Mouse (Mus musculus): ENCODE results near the gene Eaf2. TPM values are rescaled to one million over a fixed set of nuclear protein-coding genes. Genes with fewer than 3 reads are reported as not detected.

Gene Eaf2
- polyA plus RNA-seq, 1 experiment from 2014 or later = 0.27 TPM

- no peaks in the 10 kb centered on the region for H3K9me3 ChIP-seq (ENCODE audit: control insufficient read depth, low read length)
- no peak for ATAC-seq (ENCODE audit: low FRiP score)
- no peak overlapping the region for H3K4me3 ChIP-seq (replicated peaks; ENCODE audit: low read length)
- H3K36me3 ChIP-seq (replicated peaks; ENCODE audit: control insufficient read depth, insufficient read depth) = no peaks in the 10 kb centered on the region
- H3K9ac ChIP-seq = no peak overlapping the region
- no peaks in the 10 kb centered on the region for H3K4me1 ChIP-seq (replicated peaks; ENCODE audit: control insufficient read depth, insufficient read depth, low read length)
- H3K27ac ChIP-seq = no peak overlapping the region
- WGBS = 91% methylated on average over 7 of the region's 7 CpGs
- no peaks in the 10 kb centered on the region for H3K27me3 ChIP-seq (ENCODE audit: control insufficient read depth, insufficient read depth, low read length)
- no peak for DNase-seq (ENCODE audit: low spot score)
- no peak overlapping the region for H3K4me2 ChIP-seq (replicated peaks)
These were observed 88.3 kb downstream of the Eaf2 start for GRCm38 (mm10) chr16:36786466-36786865.

GRCm38 (mm10) chr16:36784594-36785313, 90.0 kb downstream of the Eaf2 start, which contains the start of gene Slc15a2:
TSS of gene Slc15a2 (minus strand) at chr16:36784962.
- peak within 1 kb of the TSS; percentile 47; the same call in 1 of the 2 replicates for H3K27ac ChIP-seq
- ATAC-seq (ENCODE audit: low FRiP score) (peak; percentile 81), DNase-seq (ENCODE audit: low spot score) (peak; percentile 53)
- H3K27me3 ChIP-seq (ENCODE audit: control insufficient read depth, insufficient read depth, low read length) = no peaks in the 10 kb centered on the region
- H3K4me1 ChIP-seq (replicated peaks; ENCODE audit: control insufficient read depth, insufficient read depth, low read length) = no peaks in the 10 kb centered on the region
- H3K36me3 ChIP-seq (replicated peaks; ENCODE audit: control insufficient read depth, insufficient read depth) = no peaks in the 10 kb centered on the region
- H3K4me3 ChIP-seq (replicated peaks; ENCODE audit: low read length) = peak within 1 kb of the TSS; percentile 19
- no peaks in the 10 kb centered on the region for H3K9me3 ChIP-seq (ENCODE audit: control insufficient read depth, low read length)
- WGBS = 73% methylated on average over 10 of the region's 10 CpGs
- peak within 1 kb of the TSS; percentile 18 for H3K4me2 ChIP-seq (replicated peaks)
- H3K9ac ChIP-seq = no peak within 1 kb of the TSS

- Histone ChIP-seq H3K27ac (peak overlapping the region; percentile 47; the same call in 1 of the 2 replicates), H3K9ac (no peak overlapping the region), H3K4me2 (replicated peaks) (peak overlapping the region; percentile 18), H3K9me3 (ENCODE audit: control insufficient read depth, low read length) (no peaks in the 10 kb centered on the region), H3K4me3 (replicated peaks; ENCODE audit: low read length) (peak overlapping the region; percentile 19), H3K4me1 (replicated peaks; ENCODE audit: control insufficient read depth, insufficient read depth, low read length) (no peaks in the 10 kb centered on the region), H3K36me3 (replicated peaks; ENCODE audit: control insufficient read depth, insufficient read depth) (no peaks in the 10 kb centered on the region), H3K27me3 (ENCODE audit: control insufficient read depth, insufficient read depth, low read length) (no peaks in the 10 kb centered on the region)
- 76% methylated on average over 2 of the region's 2 CpGs for WGBS
- DNase-seq (ENCODE audit: low spot score) (no peak), ATAC-seq (ENCODE audit: low FRiP score) (no peak)
These were observed 90.7 kb downstream of the Eaf2 start for GRCm38 (mm10) chr16:36784146-36784545.

GRCm38 (mm10) chr16:36775658-36776057, 99.1 kb downstream of the Eaf2 start:
- no peak overlapping the region for H3K4me3 ChIP-seq (replicated peaks; ENCODE audit: low read length)
- no peaks in the 10 kb centered on the region for H3K27me3 ChIP-seq (ENCODE audit: control insufficient read depth, insufficient read depth, low read length)
- H3K27ac ChIP-seq = no peak overlapping the region
- H3K36me3 ChIP-seq (replicated peaks; ENCODE audit: control insufficient read depth, insufficient read depth) = no peaks in the 10 kb centered on the region
- ATAC-seq (ENCODE audit: low FRiP score) = no peak
- H3K9ac ChIP-seq = no peak overlapping the region
- H3K4me2 ChIP-seq (replicated peaks) = no peak overlapping the region
- H3K9me3 ChIP-seq (ENCODE audit: control insufficient read depth, low read length) = no peaks in the 10 kb centered on the region
- DNase-seq (ENCODE audit: low spot score) = no peak
- no peaks in the 10 kb centered on the region for H3K4me1 ChIP-seq (replicated peaks; ENCODE audit: control insufficient read depth, insufficient read depth, low read length)
- WGBS = 67% methylated on average over 6 of the region's 6 CpGs

GRCm38 (mm10) chr16:36772996-36773395, 101.8 kb downstream of the Eaf2 start:
- WGBS = 91% methylated on average over 5 of the region's 5 CpGs
- no peak overlapping the region for H3K4me2 ChIP-seq (replicated peaks)
- no peak for DNase-seq (ENCODE audit: low spot score)
- H3K9ac ChIP-seq = no peak overlapping the region
- H3K27me3 ChIP-seq (ENCODE audit: control insufficient read depth, insufficient read depth, low read length) = no peaks in the 10 kb centered on the region
- no peak for ATAC-seq (ENCODE audit: low FRiP score)
- H3K9me3 ChIP-seq (ENCODE audit: control insufficient read depth, low read length) = no peaks in the 10 kb centered on the region
- H3K36me3 ChIP-seq (replicated peaks; ENCODE audit: control insufficient read depth, insufficient read depth) = no peaks in the 10 kb centered on the region
- no peak overlapping the region for H3K4me3 ChIP-seq (replicated peaks; ENCODE audit: low read length)
- no peaks in the 10 kb centered on the region for H3K4me1 ChIP-seq (replicated peaks; ENCODE audit: control insufficient read depth, insufficient read depth, low read length)
- no peak overlapping the region for H3K27ac ChIP-seq

GRCm38 (mm10) chr16:36771703-36772102, 103.1 kb downstream of the Eaf2 start:
- Histone ChIP-seq H3K9me3 (ENCODE audit: control insufficient read depth, low read length) (no peaks in the 10 kb centered on the region), H3K27me3 (ENCODE audit: control insufficient read depth, insufficient read depth, low read length) (no peaks in the 10 kb centered on the region), H3K4me1 (replicated peaks; ENCODE audit: control insufficient read depth, insufficient read depth, low read length) (no peaks in the 10 kb centered on the region), H3K9ac (no peak overlapping the region), H3K4me2 (replicated peaks) (no peak overlapping the region), H3K36me3 (replicated peaks; ENCODE audit: control insufficient read depth, insufficient read depth) (no peaks in the 10 kb centered on the region), H3K4me3 (replicated peaks; ENCODE audit: low read length) (no peak overlapping the region), H3K27ac (no peak overlapping the region)
- DNase-seq (ENCODE audit: low spot score) = no peak
- no peak for ATAC-seq (ENCODE audit: low FRiP score)
- WGBS = 95% methylated on average over 3 of the region's 3 CpGs

GRCm38 (mm10) chr16:36771244-36771643, 103.6 kb downstream of the Eaf2 start:
- no peaks in the 10 kb centered on the region for H3K36me3 ChIP-seq (replicated peaks; ENCODE audit: control insufficient read depth, insufficient read depth)
- H3K27me3 ChIP-seq (ENCODE audit: control insufficient read depth, insufficient read depth, low read length) = no peaks in the 10 kb centered on the region
- no peak for ATAC-seq (ENCODE audit: low FRiP score)
- no peak overlapping the region for H3K4me2 ChIP-seq (replicated peaks)
- no peak overlapping the region for H3K27ac ChIP-seq
- 83% methylated on average over 2 of the region's 2 CpGs for WGBS
- no peak overlapping the region for H3K9ac ChIP-seq
- H3K4me3 ChIP-seq (replicated peaks; ENCODE audit: low read length) = no peak overlapping the region
- no peaks in the 10 kb centered on the region for H3K9me3 ChIP-seq (ENCODE audit: control insufficient read depth, low read length)
- H3K4me1 ChIP-seq (replicated peaks; ENCODE audit: control insufficient read depth, insufficient read depth, low read length) = no peaks in the 10 kb centered on the region
- DNase-seq (ENCODE audit: low spot score) = no peak

GRCm38 (mm10) chr16:36770830-36771229, 104.0 kb downstream of the Eaf2 start:
- no peaks in the 10 kb centered on the region for H3K4me1 ChIP-seq (replicated peaks; ENCODE audit: control insufficient read depth, insufficient read depth, low read length)
- H3K27me3 ChIP-seq (ENCODE audit: control insufficient read depth, insufficient read depth, low read length) = no peaks in the 10 kb centered on the region
- no peak overlapping the region for H3K4me3 ChIP-seq (replicated peaks; ENCODE audit: low read length)
- no peak overlapping the region for H3K9ac ChIP-seq
- 58% methylated on average over 4 of the region's 4 CpGs for WGBS
- H3K4me2 ChIP-seq (replicated peaks) = no peak overlapping the region
- no peak overlapping the region for H3K27ac ChIP-seq
- DNase-seq (ENCODE audit: low spot score) (no peak), ATAC-seq (ENCODE audit: low FRiP score) (peak; percentile 48; the same call in 1 of the 2 replicates)
- no peaks in the 10 kb centered on the region for H3K9me3 ChIP-seq (ENCODE audit: control insufficient read depth, low read length)
- H3K36me3 ChIP-seq (replicated peaks; ENCODE audit: control insufficient read depth, insufficient read depth) = no peaks in the 10 kb centered on the region

- H3K27me3 ChIP-seq (ENCODE audit: control insufficient read depth, insufficient read depth, low read length) = no peaks in the 10 kb centered on the region
- H3K27ac ChIP-seq = no peak overlapping the region
- H3K9me3 ChIP-seq (ENCODE audit: control insufficient read depth, low read length) = no peaks in the 10 kb centered on the region
- no peak overlapping the region for H3K4me3 ChIP-seq (replicated peaks; ENCODE audit: low read length)
- no peaks in the 10 kb centered on the region for H3K4me1 ChIP-seq (replicated peaks; ENCODE audit: control insufficient read depth, insufficient read depth, low read length)
- ATAC-seq (ENCODE audit: low FRiP score) (no peak), DNase-seq (ENCODE audit: low spot score) (no peak)
- H3K9ac ChIP-seq = no peak overlapping the region
- H3K36me3 ChIP-seq (replicated peaks; ENCODE audit: control insufficient read depth, insufficient read depth) = no peaks in the 10 kb centered on the region
- WGBS = 81% methylated on average over 8 of the region's 13 CpGs
- no peak overlapping the region for H3K4me2 ChIP-seq (replicated peaks)
These were observed 104.5 kb downstream of the Eaf2 start for GRCm38 (mm10) chr16:36770191-36770771.
